Mouse (Mus musculus) heart, embryonic 16.5 days (tissue): ENCODE results near the gene Gm49395. TPM values are rescaled to one million over a fixed set of nuclear protein-coding genes. Genes with fewer than 3 reads are reported as not detected.
A peak's percentile ranks its signal among the peaks of the same experiment; 100 is the strongest.

Experiments used
- ATAC-seq: fragments of 200-750 bp; cut with Nextera tagmentation; replicated peaks from 2 replicates; pipeline ENCODE4 v1.8.0; 2017; ENCODE audit warnings: moderate number of reproducible peaks; ENCODE audit not compliant: insufficient read depth, low FRiP score; ENCODE audit errors: extremely low read depth
- H3K27ac ChIP-seq: fragments of 300-500 bp; sonication (generic); 2 replicates; pipeline ENCODE4 v1.5.1; 2014; ENCODE audit warnings: mild to moderate bottlenecking, low read length, control low read depth, moderate library complexity
- H3K27me3 ChIP-seq: fragments of 300-500 bp; sonication (generic); 2 replicates; pipeline ENCODE4 v1.6.1; 2014; ENCODE audit warnings: low read length, mixed read lengths; ENCODE audit not compliant: control insufficient read depth, insufficient read depth
- H3K36me3 ChIP-seq: fragments of 300-500 bp; sonication (generic); 2 replicates; pipeline ENCODE4 v1.6.1; 2014; ENCODE audit not compliant: control insufficient read depth, insufficient read depth
- H3K4me1 ChIP-seq: fragments of 300-500 bp; sonication (generic); 2 replicates; pipeline ENCODE4 v1.6.1; 2014; ENCODE audit warnings: low read length, mixed read lengths; ENCODE audit not compliant: control insufficient read depth, insufficient read depth
- H3K4me2 ChIP-seq: fragments of 300-500 bp; sonication (generic); 2 replicates; pipeline ENCODE4 v1.6.1; 2014; ENCODE audit warnings: low read depth, mild to moderate bottlenecking, control low read depth, low read length
- H3K4me3 ChIP-seq: fragments of 300-500 bp; sonication (generic); 2 replicates; pipeline ENCODE4 v1.5.1; 2014; ENCODE audit warnings: mild to moderate bottlenecking, control low read depth, low read length
- H3K9ac ChIP-seq: fragments of 300-500 bp; sonication (generic); 2 replicates; pipeline ENCODE4 v1.6.1; 2014; ENCODE audit warnings: low read length, control low read depth
- H3K9me3 ChIP-seq: fragments of 300-500 bp; sonication (generic); replicated peaks from 2 replicates; pipeline ENCODE4 v1.6.1; 2016; ENCODE audit warnings: low read length; ENCODE audit not compliant: control insufficient read depth
- WGBS: fragments of 180-500 bp; shearing (Covaris S2); extraction: QIAGEN DNeasy Blood & Tissue Kit; methylation state at CpG from one replicate; pipeline ENCODE4 v1.1.7; 2014; 5-methylcytosine and 5-hydroxymethylcytosine counted together
- polyA plus RNA-seq: library from polyadenylated mRNA; unstranded; fragments of >200 nt; fragmentation: Nextera tagmentation; extraction: Ambion mirVana; gene quantifications from 2 replicates; pipeline ENCODE4 v1.2.1, GENCODE M21; 2015

The Gm49395 gene
- polyA plus RNA-seq, 1 experiment from 2014 or later, result 8.4 TPM

DNA sequence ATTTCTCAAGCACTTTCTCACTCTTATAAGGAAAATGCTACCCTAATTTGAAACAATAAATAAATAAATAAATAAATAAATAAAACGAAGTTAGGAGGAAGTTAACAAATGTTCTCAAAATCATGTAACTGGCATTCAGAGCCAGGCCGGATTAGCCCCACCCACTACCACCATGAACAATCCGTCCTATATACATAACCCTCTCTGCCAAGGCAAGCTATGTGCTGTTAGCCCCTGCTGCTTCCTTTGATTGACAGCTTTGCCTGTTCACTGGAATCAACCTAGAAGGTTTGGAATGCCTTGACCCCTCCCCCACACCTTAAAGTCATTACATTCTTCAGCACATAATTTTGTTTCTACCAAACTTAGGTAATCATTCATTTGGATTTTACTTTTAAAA, 10.2 kb downstream of the Gm49395 start:
- Histone ChIP-seq H3K4me3 (no peak overlapping the region), H3K36me3 (peaks cover 7% of the 10 kb centered on the region; the same call in 1 of the 2 replicates), H3K4me2 (peak overlapping the region; percentile 98; the same call in 1 of the 2 replicates), H3K4me1 (peaks cover 46% of the 10 kb centered on the region), H3K27me3 (no peaks in the 10 kb centered on the region), H3K27ac (peak overlapping the region; percentile 99; the same call in 1 of the 2 replicates), H3K9ac (no peak overlapping the region), H3K9me3 (no peaks in the 10 kb centered on the region)
- no peak for ATAC-seq
- 47% methylated on average over 3 of the region's 3 CpGs for WGBS

DNA sequence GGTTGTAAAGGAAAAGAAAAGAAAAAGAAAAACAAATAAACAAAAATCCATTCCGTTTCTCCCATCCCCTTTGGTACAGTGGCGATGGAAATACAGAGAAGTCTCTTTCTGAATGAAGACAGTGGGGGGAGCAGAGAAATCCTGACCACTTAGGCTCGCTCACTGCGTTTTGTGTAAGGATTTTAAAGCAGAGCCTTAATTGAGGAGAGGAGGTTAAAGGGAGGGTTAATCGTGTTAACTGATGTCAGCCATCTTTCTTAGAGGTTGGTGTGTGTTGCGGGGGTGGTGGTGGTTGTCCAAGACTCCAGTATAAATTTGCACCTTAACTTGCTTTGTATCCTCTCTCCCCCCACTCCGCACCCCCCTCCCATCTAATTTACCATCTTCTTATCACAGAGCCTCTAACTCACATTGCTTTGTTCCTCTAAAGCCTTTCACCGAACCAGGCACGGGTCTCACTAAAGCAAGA, 10.7 kb downstream of the Gm49395 start:
- H3K4me1 ChIP-seq, result peaks cover 45% of the 10 kb centered on the region

DNA sequence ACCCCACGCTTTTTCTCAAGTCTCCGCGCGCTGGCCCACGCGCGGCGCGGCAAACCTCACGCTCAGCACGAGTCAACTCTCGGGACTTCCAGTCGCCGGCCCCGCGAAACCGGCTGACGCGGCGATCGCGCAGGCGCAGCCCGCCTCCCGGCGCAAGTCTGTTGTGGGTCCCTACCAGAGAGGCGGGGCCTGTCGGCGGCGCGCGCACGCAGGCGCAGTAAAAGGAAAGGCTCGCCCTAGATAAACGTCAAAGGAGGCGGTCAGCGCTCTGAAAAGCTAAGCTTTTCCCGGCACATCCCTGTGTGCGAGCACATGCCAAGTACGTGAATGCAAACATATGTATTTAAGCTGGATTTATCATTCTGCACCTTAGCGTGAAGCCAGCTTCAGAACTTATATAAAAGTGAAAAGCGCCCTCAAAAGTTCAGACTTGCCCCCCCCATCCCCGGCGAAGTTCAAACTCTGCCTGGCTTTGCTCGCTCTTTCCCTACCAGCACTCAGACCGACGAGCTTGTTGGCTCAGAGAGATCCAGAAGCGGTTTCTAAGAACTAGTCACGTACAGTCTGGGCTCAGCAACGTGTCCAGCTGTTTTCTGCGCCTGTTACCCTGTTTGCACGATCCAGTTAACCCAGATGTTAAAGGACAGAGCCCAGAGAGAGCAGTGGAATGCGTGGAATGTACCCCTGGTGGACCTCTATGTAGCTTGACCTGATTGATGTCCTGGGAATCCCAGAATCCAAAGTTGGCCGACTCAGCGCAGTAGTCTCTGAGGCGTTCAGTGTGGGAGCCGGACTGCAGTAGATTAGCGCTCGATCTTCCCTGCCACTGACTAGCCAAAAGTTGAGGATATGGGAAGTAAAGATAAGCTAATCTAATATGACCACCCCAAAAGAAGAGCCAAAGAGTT, 11.4 kb downstream of the Gm49395 start, which contains the start of gene Pelo:
Pelo (minus strand) TSS at position 118 of the 908 bp plus-strand sequence.
- Histone ChIP-seq H3K4me1 (peaks cover 43% of the 10 kb centered on the region), H3K9ac (peak within 1 kb of the TSS; percentile 92), H3K27ac (peak within 1 kb of the TSS; percentile 99), H3K27me3 (no peaks in the 10 kb centered on the region), H3K36me3 (peaks cover 9% of the 10 kb centered on the region; the same call in 1 of the 2 replicates), H3K4me2 (peak within 1 kb of the TSS; percentile 98), H3K9me3 (no peaks in the 10 kb centered on the region), H3K4me3 (peak within 1 kb of the TSS; percentile 80)
- WGBS, result under 1% methylated on average over 60 of the region's 60 CpGs
- ATAC-seq, result peak; percentile 94

More for the DNA sequence above, 10.7 kb downstream of the Gm49395 start:
- H3K9me3 ChIP-seq, result no peaks in the 10 kb centered on the region
- peak overlapping the region; percentile 92 for H3K9ac ChIP-seq
- peak overlapping the region; percentile 98 for H3K4me2 ChIP-seq
- ATAC-seq, result no peak
- WGBS, result 33% methylated on average over 9 of the region's 9 CpGs
- H3K27me3 ChIP-seq, result no peaks in the 10 kb centered on the region
- peak overlapping the region; percentile 99 for H3K27ac ChIP-seq
- H3K4me3 ChIP-seq, result peak overlapping the region; percentile 80
- peaks cover 8% of the 10 kb centered on the region; the same call in 1 of the 2 replicates for H3K36me3 ChIP-seq

DNA sequence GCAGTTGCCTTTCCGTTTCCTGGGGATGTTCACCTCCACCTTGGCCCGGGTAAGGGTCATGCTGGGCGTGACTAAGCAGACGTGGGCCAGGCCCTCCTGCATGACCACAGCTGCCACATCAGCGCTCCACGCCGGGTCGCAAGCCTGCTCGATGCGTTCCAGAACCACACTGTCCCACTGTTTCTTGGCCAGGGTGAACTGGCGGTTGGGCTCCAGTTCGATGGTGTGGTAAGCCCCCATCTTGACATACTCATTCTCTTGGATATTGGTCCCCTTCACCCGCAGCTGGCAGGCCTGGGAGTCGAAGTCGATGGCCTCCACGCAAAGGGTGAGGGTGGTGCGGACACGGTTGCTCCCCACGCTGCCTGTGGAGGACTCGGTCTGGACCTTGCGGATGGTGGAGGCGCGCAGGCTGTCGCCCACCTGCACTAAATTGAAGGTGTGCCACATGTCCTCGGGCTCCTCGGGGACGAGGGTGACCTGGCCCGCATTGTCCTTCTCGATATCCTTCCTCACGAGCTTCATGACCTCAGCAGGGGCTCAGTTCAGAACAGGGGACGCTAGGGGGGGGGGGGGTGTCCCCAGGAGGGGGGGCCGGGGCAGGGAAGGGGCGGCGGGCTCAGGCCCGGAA, 12.2 kb downstream of the Gm49395 start:
- Histone ChIP-seq H3K4me2 (peak overlapping the region; percentile 98), H3K4me1 (peaks cover 38% of the 10 kb centered on the region)
- 3% methylated on average over 34 of the region's 35 CpGs for WGBS

DNA sequence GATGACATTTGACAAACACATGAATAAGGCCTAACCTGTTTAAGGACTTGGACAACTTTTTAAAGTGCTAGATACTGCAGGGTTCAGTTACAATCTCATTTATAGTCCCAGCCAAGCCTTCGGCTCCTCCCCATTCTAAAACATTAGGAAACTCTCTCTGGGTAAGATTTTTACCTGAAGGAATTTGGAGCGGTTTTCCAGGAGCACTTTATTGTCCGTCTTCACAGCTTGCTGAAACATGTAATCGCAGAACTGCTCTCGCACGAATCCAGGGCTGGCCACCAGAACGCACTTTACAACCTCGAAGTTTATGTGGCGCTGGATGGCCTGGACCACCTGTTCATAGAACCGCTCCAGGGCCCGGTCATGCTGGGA, 12.7 kb downstream of the Gm49395 start:
- H3K9me3 ChIP-seq, result no peaks in the 10 kb centered on the region
- H3K9ac ChIP-seq, result peak overlapping the region; percentile 92
- H3K27ac ChIP-seq, result peak overlapping the region; percentile 99
- H3K27me3 ChIP-seq, result no peaks in the 10 kb centered on the region
- H3K36me3 ChIP-seq, result peaks cover 9% of the 10 kb centered on the region; the same call in 1 of the 2 replicates
- peaks cover 37% of the 10 kb centered on the region for H3K4me1 ChIP-seq
- WGBS, result 40% methylated on average over 11 of the region's 11 CpGs
- ATAC-seq, result no peak
- peak overlapping the region; percentile 80 for H3K4me3 ChIP-seq
- peak overlapping the region; percentile 98 for H3K4me2 ChIP-seq

More for the DNA sequence above, 12.2 kb downstream of the Gm49395 start:
- H3K27ac ChIP-seq, result peak overlapping the region; percentile 99
- H3K4me3 ChIP-seq, result peak overlapping the region; percentile 80
- H3K27me3 ChIP-seq, result no peaks in the 10 kb centered on the region
- H3K9me3 ChIP-seq, result no peaks in the 10 kb centered on the region
- peaks cover 9% of the 10 kb centered on the region; the same call in 1 of the 2 replicates for H3K36me3 ChIP-seq
- ATAC-seq, result peak; percentile 42
- peak overlapping the region; percentile 92 for H3K9ac ChIP-seq

DNA sequence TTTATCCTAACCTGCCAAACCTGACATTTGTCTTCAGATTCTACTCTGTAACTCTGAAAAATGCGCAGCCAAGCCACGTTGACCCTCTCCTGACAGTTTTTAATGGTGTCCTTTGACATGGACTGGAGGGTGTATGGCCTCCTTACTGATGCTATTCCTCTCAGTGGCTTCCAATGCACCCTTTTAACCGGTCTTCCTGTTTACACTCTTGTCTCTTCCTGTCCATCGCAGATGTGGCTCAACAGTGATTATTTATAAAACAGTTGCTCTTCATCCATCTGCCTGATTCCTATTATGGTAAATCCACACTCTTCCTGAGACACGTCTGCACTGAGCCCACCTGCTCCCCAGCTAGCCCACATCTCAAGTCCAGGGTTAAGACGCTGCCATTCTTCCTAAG, 15.7 kb downstream of the Gm49395 start:
- no peak overlapping the region for H3K27ac ChIP-seq
- H3K36me3 ChIP-seq, result peaks cover 9% of the 10 kb centered on the region; the same call in 1 of the 2 replicates
- no peak overlapping the region for H3K9ac ChIP-seq
- peaks cover 28% of the 10 kb centered on the region for H3K4me1 ChIP-seq
- no peaks in the 10 kb centered on the region for H3K27me3 ChIP-seq
- no peaks in the 10 kb centered on the region for H3K9me3 ChIP-seq
- WGBS, result 74% methylated on average over 6 of the region's 6 CpGs
- H3K4me2 ChIP-seq, result no peak overlapping the region
- no peak overlapping the region for H3K4me3 ChIP-seq
- ATAC-seq, result no peak

DNA sequence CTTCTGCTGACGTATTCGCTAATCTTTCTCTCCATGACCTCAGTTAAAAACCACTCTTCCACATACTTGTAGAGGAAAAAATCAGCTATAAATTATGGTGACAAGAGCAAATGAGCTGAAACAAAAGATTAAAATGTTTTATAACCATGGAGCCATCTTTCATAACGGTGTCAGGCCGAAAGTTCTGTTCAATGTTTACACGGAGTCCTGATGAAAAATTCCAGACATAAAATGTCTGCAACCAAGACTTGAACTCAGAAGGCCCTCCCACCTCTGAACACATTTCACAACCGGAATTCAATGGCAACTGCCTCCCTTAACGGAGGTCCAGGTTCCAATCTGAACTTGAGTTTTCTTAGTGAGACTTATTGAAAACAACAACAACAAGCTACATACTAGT, 19.4 kb downstream of the Gm49395 start:
- no peaks in the 10 kb centered on the region for H3K27me3 ChIP-seq
- WGBS, result 77% methylated on average over 7 of the region's 7 CpGs
- H3K9me3 ChIP-seq, result no peaks in the 10 kb centered on the region
- no peak overlapping the region for H3K9ac ChIP-seq
- H3K4me3 ChIP-seq, result no peak overlapping the region
- H3K4me2 ChIP-seq, result no peak overlapping the region
- H3K36me3 ChIP-seq, result peaks cover 4% of the 10 kb centered on the region; the same call in 1 of the 2 replicates
- ATAC-seq, result no peak
- H3K4me1 ChIP-seq, result peaks cover 14% of the 10 kb centered on the region
- no peak overlapping the region for H3K27ac ChIP-seq

DNA sequence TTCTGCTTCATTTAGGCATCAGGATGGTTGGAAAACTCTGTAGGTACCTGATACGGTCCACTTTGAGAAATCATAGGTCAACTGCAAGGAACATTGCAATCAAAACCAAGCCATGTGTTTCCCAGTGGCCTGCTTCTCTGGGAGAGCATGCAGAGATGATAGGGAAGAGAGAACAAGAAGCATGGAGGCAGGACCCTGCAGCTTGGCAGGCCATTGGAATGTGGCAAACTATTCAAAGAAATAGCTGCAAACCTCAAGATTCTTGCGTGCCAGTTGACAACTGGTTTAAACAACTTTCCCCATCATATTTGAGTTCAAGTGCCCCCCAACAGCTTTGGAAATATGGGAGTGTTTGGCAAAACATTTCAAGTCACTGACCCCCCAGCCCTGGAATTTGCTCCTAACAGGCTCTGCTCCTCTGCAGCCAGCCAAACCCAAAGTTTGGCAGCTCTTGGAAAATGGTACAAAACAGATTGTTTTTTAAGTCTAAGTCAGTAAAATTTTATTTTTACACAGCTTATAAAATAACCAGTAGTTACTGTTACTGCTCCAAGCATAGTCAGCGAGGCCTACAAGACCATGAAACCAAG, 21.6 kb downstream of the Gm49395 start:
- Histone ChIP-seq H3K4me1 (peaks cover 4% of the 10 kb centered on the region; the same call in 1 of the 2 replicates), H3K9ac (no peak overlapping the region), H3K27ac (no peak overlapping the region), H3K36me3 (no peaks in the 10 kb centered on the region), H3K27me3 (no peaks in the 10 kb centered on the region), H3K4me2 (no peak overlapping the region), H3K4me3 (no peak overlapping the region), H3K9me3 (no peaks in the 10 kb centered on the region)
- ATAC-seq, result no peak
- 77% methylated on average over 3 of the region's 3 CpGs for WGBS
